Mouse (Mus musculus) G1E (cell line): ENCODE data around the gene Usp36.

Source experiments
- CTCF ChIP-seq: IDR thresholded peaks from 2 replicates; pipeline ENCODE4 v1.5.1; 2012; ENCODE audit warnings: low read depth, low read length, inconsistent platforms, mixed read lengths
- GATA1 ChIP-seq: IDR thresholded peaks from 2 replicates; pipeline ENCODE4 v1.6.1; 2012; ENCODE audit warnings: borderline replicate concordance, low read length, inconsistent platforms, mixed read lengths
- GATA2 ChIP-seq: IDR thresholded peaks from 2 replicates; pipeline ENCODE4 v1.6.1; 2012; ENCODE audit warnings: low read depth, low read length, inconsistent platforms, borderline replicate concordance
- POLR2AphosphoS5 ChIP-seq: IDR thresholded peaks from 2 replicates; pipeline ENCODE4 v1.6.1; 2012; ENCODE audit warnings: low read depth, low read length, inconsistent platforms; ENCODE audit not compliant: insufficient replicate concordance
- TAL1 ChIP-seq: conservative IDR thresholded peaks from 2 replicates; pipeline ENCODE4 v1.6.1; 2012; ENCODE audit warnings: low read depth, low read length, inconsistent platforms, mixed read lengths

GRCm38 (mm10) chr11:118219066-118219465 lies 71.0 kb downstream of the Usp36 start:
- TF ChIP-seq CTCF (no peak), TAL1 (no peak), GATA1 (no peak), POLR2AphosphoS5 (no peak), GATA2 (no peak)
